Mouse (Mus musculus): ENCODE data around the gene Gnat3. TPM values are rescaled to one million over a fixed set of nuclear protein-coding genes. Genes with fewer than 3 reads are reported as not detected.

Gene Gnat3
- polyA plus RNA-seq, 1 experiment from 2014 or later, result not detected

GRCm38 (mm10) chr5:17956468-17956867 is 5.9 kb upstream of the Gnat3 start:
- no peak for ATAC-seq (ENCODE audit: low FRiP score, low TSS enrichment)
- Histone ChIP-seq H3K4me3 (ENCODE audit: low read length) (no peak overlapping the region), H3K27ac (ENCODE audit: low read depth, low read length) (no peak overlapping the region), H3K4me1 (ENCODE audit: control insufficient read depth, insufficient read depth, low read length) (no peaks in the 10 kb centered on the region), H3K9ac (ENCODE audit: low read depth, low read length) (no peak overlapping the region), H3K9me3 (ENCODE audit: control insufficient read depth, low read length) (no peaks in the 10 kb centered on the region), H3K4me2 (replicated peaks; ENCODE audit: low read depth, low read length) (no peak overlapping the region), H3K36me3 (ENCODE audit: control insufficient read depth, insufficient read depth, low read length) (no peaks in the 10 kb centered on the region), H3K27me3 (ENCODE audit: control insufficient read depth, insufficient read depth, low read length) (no peaks in the 10 kb centered on the region)
- WGBS, result 53% methylated on average over 1 of the region's 1 CpGs

GRCm38 (mm10) chr5:17969704-17970390 is 7.5 kb downstream of the Gnat3 start:
- WGBS, result 81% methylated on average over 13 of the region's 13 CpGs
- Histone ChIP-seq H3K27me3 (ENCODE audit: control insufficient read depth, insufficient read depth, low read length) (no peaks in the 10 kb centered on the region), H3K4me3 (ENCODE audit: low read length) (no peak overlapping the region), H3K9me3 (ENCODE audit: control insufficient read depth, low read length) (no peaks in the 10 kb centered on the region), H3K9ac (ENCODE audit: low read depth, low read length) (no peak overlapping the region), H3K4me2 (replicated peaks; ENCODE audit: low read depth, low read length) (no peak overlapping the region), H3K36me3 (ENCODE audit: control insufficient read depth, insufficient read depth, low read length) (no peaks in the 10 kb centered on the region), H3K4me1 (ENCODE audit: control insufficient read depth, insufficient read depth, low read length) (no peaks in the 10 kb centered on the region), H3K27ac (ENCODE audit: low read depth, low read length) (no peak overlapping the region)
- ATAC-seq (ENCODE audit: low FRiP score, low TSS enrichment), result no peak

GRCm38 (mm10) chr5:17970391-17970730 is 8.0 kb downstream of the Gnat3 start:
- H3K4me2 ChIP-seq (replicated peaks; ENCODE audit: low read depth, low read length), result no peak overlapping the region
- no peaks in the 10 kb centered on the region for H3K27me3 ChIP-seq (ENCODE audit: control insufficient read depth, insufficient read depth, low read length)
- no peak overlapping the region for H3K9ac ChIP-seq (ENCODE audit: low read depth, low read length)
- no peak for ATAC-seq (ENCODE audit: low FRiP score, low TSS enrichment)
- WGBS, result 87% methylated on average over 3 of the region's 3 CpGs
- H3K4me1 ChIP-seq (ENCODE audit: control insufficient read depth, insufficient read depth, low read length), result no peaks in the 10 kb centered on the region
- H3K4me3 ChIP-seq (ENCODE audit: low read length), result no peak overlapping the region
- no peaks in the 10 kb centered on the region for H3K36me3 ChIP-seq (ENCODE audit: control insufficient read depth, insufficient read depth, low read length)
- no peaks in the 10 kb centered on the region for H3K9me3 ChIP-seq (ENCODE audit: control insufficient read depth, low read length)
- H3K27ac ChIP-seq (ENCODE audit: low read depth, low read length), result no peak overlapping the region

- no peaks in the 10 kb centered on the region for H3K27me3 ChIP-seq (ENCODE audit: control insufficient read depth, insufficient read depth, low read length)
- WGBS, result 67% methylated on average over 5 of the region's 5 CpGs
- ATAC-seq (ENCODE audit: low FRiP score, low TSS enrichment), result no peak
- no peak overlapping the region for H3K4me2 ChIP-seq (replicated peaks; ENCODE audit: low read depth, low read length)
- no peak overlapping the region for H3K9ac ChIP-seq (ENCODE audit: low read depth, low read length)
- no peak overlapping the region for H3K4me3 ChIP-seq (ENCODE audit: low read length)
- H3K36me3 ChIP-seq (ENCODE audit: control insufficient read depth, insufficient read depth, low read length), result no peaks in the 10 kb centered on the region
- no peak overlapping the region for H3K27ac ChIP-seq (ENCODE audit: low read depth, low read length)
- H3K9me3 ChIP-seq (ENCODE audit: control insufficient read depth, low read length), result no peaks in the 10 kb centered on the region
- no peaks in the 10 kb centered on the region for H3K4me1 ChIP-seq (ENCODE audit: control insufficient read depth, insufficient read depth, low read length)
These were observed 18.3 kb downstream of the Gnat3 start for GRCm38 (mm10) chr5:17980501-17981121.

- Histone ChIP-seq H3K4me3 (ENCODE audit: low read length) (no peak overlapping the region), H3K9me3 (ENCODE audit: control insufficient read depth, low read length) (no peaks in the 10 kb centered on the region), H3K4me2 (replicated peaks; ENCODE audit: low read depth, low read length) (no peak overlapping the region), H3K27ac (ENCODE audit: low read depth, low read length) (no peak overlapping the region), H3K4me1 (ENCODE audit: control insufficient read depth, insufficient read depth, low read length) (no peaks in the 10 kb centered on the region), H3K9ac (ENCODE audit: low read depth, low read length) (no peak overlapping the region), H3K36me3 (ENCODE audit: control insufficient read depth, insufficient read depth, low read length) (no peaks in the 10 kb centered on the region), H3K27me3 (ENCODE audit: control insufficient read depth, insufficient read depth, low read length) (no peaks in the 10 kb centered on the region)
- no peak for ATAC-seq (ENCODE audit: low FRiP score, low TSS enrichment)
- 60% methylated on average over 4 of the region's 4 CpGs for WGBS
These were observed 20.4 kb downstream of the Gnat3 start for GRCm38 (mm10) chr5:17982770-17983169.

GRCm38 (mm10) chr5:17984522-17984921 is 22.2 kb downstream of the Gnat3 start:
- 63% methylated on average over 3 of the region's 3 CpGs for WGBS
- no peak for ATAC-seq (ENCODE audit: low FRiP score, low TSS enrichment)
- Histone ChIP-seq H3K4me1 (ENCODE audit: control insufficient read depth, insufficient read depth, low read length) (no peaks in the 10 kb centered on the region), H3K9me3 (ENCODE audit: control insufficient read depth, low read length) (no peaks in the 10 kb centered on the region), H3K9ac (ENCODE audit: low read depth, low read length) (no peak overlapping the region), H3K4me2 (replicated peaks; ENCODE audit: low read depth, low read length) (no peak overlapping the region), H3K27ac (ENCODE audit: low read depth, low read length) (no peak overlapping the region), H3K36me3 (ENCODE audit: control insufficient read depth, insufficient read depth, low read length) (no peaks in the 10 kb centered on the region), H3K4me3 (ENCODE audit: low read length) (no peak overlapping the region), H3K27me3 (ENCODE audit: control insufficient read depth, insufficient read depth, low read length) (no peaks in the 10 kb centered on the region)

- no peak overlapping the region for H3K9ac ChIP-seq (ENCODE audit: low read depth, low read length)
- no peak overlapping the region for H3K4me3 ChIP-seq (ENCODE audit: low read length)
- no peak overlapping the region for H3K4me2 ChIP-seq (replicated peaks; ENCODE audit: low read depth, low read length)
- H3K27ac ChIP-seq (ENCODE audit: low read depth, low read length), result no peak overlapping the region
- H3K36me3 ChIP-seq (ENCODE audit: control insufficient read depth, insufficient read depth, low read length), result no peaks in the 10 kb centered on the region
- no peaks in the 10 kb centered on the region for H3K4me1 ChIP-seq (ENCODE audit: control insufficient read depth, insufficient read depth, low read length)
- H3K27me3 ChIP-seq (ENCODE audit: control insufficient read depth, insufficient read depth, low read length), result no peaks in the 10 kb centered on the region
- 72% methylated on average over 3 of the region's 3 CpGs for WGBS
- no peak for ATAC-seq (ENCODE audit: low FRiP score, low TSS enrichment)
- no peaks in the 10 kb centered on the region for H3K9me3 ChIP-seq (ENCODE audit: control insufficient read depth, low read length)
These were observed 24.3 kb downstream of the Gnat3 start for GRCm38 (mm10) chr5:17986611-17987010.

GRCm38 (mm10) chr5:17990618-17991017 is 28.3 kb downstream of the Gnat3 start:
- H3K9me3 ChIP-seq (ENCODE audit: control insufficient read depth, low read length), result no peaks in the 10 kb centered on the region
- no peak overlapping the region for H3K4me3 ChIP-seq (ENCODE audit: low read length)
- 87% methylated on average over 6 of the region's 6 CpGs for WGBS
- H3K9ac ChIP-seq (ENCODE audit: low read depth, low read length), result no peak overlapping the region
- no peak for ATAC-seq (ENCODE audit: low FRiP score, low TSS enrichment)
- no peaks in the 10 kb centered on the region for H3K36me3 ChIP-seq (ENCODE audit: control insufficient read depth, insufficient read depth, low read length)
- H3K4me1 ChIP-seq (ENCODE audit: control insufficient read depth, insufficient read depth, low read length), result no peaks in the 10 kb centered on the region
- no peak overlapping the region for H3K27ac ChIP-seq (ENCODE audit: low read depth, low read length)
- no peaks in the 10 kb centered on the region for H3K27me3 ChIP-seq (ENCODE audit: control insufficient read depth, insufficient read depth, low read length)
- H3K4me2 ChIP-seq (replicated peaks; ENCODE audit: low read depth, low read length), result no peak overlapping the region

- Histone ChIP-seq H3K4me3 (ENCODE audit: low read length) (no peak overlapping the region), H3K27me3 (ENCODE audit: control insufficient read depth, insufficient read depth, low read length) (no peaks in the 10 kb centered on the region), H3K27ac (ENCODE audit: low read depth, low read length) (no peak overlapping the region), H3K4me1 (ENCODE audit: control insufficient read depth, insufficient read depth, low read length) (no peaks in the 10 kb centered on the region), H3K9me3 (ENCODE audit: control insufficient read depth, low read length) (no peaks in the 10 kb centered on the region), H3K4me2 (replicated peaks; ENCODE audit: low read depth, low read length) (no peak overlapping the region), H3K9ac (ENCODE audit: low read depth, low read length) (no peak overlapping the region), H3K36me3 (ENCODE audit: control insufficient read depth, insufficient read depth, low read length) (no peaks in the 10 kb centered on the region)
- WGBS, result 73% methylated on average over 2 of the region's 2 CpGs
- ATAC-seq (ENCODE audit: low FRiP score, low TSS enrichment), result no peak
These were observed 37.2 kb downstream of the Gnat3 start for GRCm38 (mm10) chr5:17999570-17999969.
